Mouse (Mus musculus) limb, embryonic 10.5 days (tissue): Measurements from ENCODE around the gene Camk2g. TPM values are rescaled to one million over a fixed set of nuclear protein-coding genes. Genes with fewer than 3 reads are reported as not detected.

Experiments
- DNase-seq: peaks from one replicate; pipeline ENCODE4 v3.0.0-alpha.2; 2017; ENCODE audit warnings: low spot score
- H3K27ac ChIP-seq: fragments of 300-500 bp; sonication (generic); 2 replicates; pipeline ENCODE4 v1.5.1; 2016; ENCODE audit warnings: mild to moderate bottlenecking
- H3K27me3 ChIP-seq: fragments of 300-500 bp; sonication (generic); 2 replicates; pipeline ENCODE4 v1.6.1; 2016; ENCODE audit warnings: low read depth, mild to moderate bottlenecking; ENCODE audit not compliant: poor library complexity, severe bottlenecking
- H3K36me3 ChIP-seq: fragments of 300-500 bp; sonication (generic); 2 replicates; pipeline ENCODE4 v1.6.1; 2016; ENCODE audit warnings: mild to moderate bottlenecking, moderate library complexity
- H3K4me1 ChIP-seq: fragments of 300-500 bp; sonication (generic); 2 replicates; pipeline ENCODE4 v1.6.1; 2016
- H3K4me3 ChIP-seq: fragments of 300-500 bp; sonication (generic); 2 replicates; pipeline ENCODE4 v1.5.1; 2016; ENCODE audit warnings: mild to moderate bottlenecking, moderate library complexity
- H3K9me3 ChIP-seq: fragments of 300-500 bp; sonication (generic); replicated peaks from 2 replicates; pipeline ENCODE4 v1.6.1; 2016; ENCODE audit warnings: mild to moderate bottlenecking
- whole genome bisulfite sequencing: fragments of 180-500 bp; shearing (Covaris S2); methylation state at CpG from one replicate; pipeline ENCODE4 v1.1.7; 2016; 5-methylcytosine and 5-hydroxymethylcytosine counted together
- polyA plus RNA-seq: library from polyadenylated mRNA; unstranded; fragments of >200 nt; fragmentation: Nextera tagmentation; extraction: Ambion mirVana; gene quantifications from 2 replicates; pipeline ENCODE4 v1.2.1, GENCODE M21; 2016

Camk2g gene
- polyA plus RNA-seq, 1 experiment from 2014 or later, result 57.6 TPM

DNA sequence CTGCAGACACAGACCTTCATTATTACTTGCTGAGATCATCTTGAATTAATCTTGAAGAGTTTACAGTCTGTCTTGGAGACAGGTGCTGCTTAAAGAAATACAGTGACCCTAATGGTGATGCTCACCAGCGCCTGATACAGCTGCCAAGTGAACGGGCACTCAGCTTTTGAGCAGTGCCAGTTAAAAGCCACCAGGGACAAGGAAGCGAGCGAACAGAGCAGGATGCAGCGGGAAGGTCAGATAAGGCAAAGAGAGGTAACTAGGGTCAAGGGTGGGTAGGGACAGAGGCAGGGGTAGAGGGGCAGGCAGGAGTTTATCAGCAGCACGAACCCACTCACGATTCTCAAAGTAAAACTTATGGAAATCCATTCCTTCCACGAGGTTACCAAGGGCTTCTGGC is 55.4 kb downstream of the Camk2g start:
- no peak for DNase-seq
- Histone ChIP-seq H3K36me3 (peaks cover 78% of the 10 kb centered on the region), H3K4me3 (no peak overlapping the region), H3K9me3 (no peaks in the 10 kb centered on the region), H3K27me3 (no peaks in the 10 kb centered on the region), H3K4me1 (peaks cover 19% of the 10 kb centered on the region), H3K27ac (no peak overlapping the region)
- WGBS, result 89% methylated on average over 8 of the region's 8 CpGs

DNA sequence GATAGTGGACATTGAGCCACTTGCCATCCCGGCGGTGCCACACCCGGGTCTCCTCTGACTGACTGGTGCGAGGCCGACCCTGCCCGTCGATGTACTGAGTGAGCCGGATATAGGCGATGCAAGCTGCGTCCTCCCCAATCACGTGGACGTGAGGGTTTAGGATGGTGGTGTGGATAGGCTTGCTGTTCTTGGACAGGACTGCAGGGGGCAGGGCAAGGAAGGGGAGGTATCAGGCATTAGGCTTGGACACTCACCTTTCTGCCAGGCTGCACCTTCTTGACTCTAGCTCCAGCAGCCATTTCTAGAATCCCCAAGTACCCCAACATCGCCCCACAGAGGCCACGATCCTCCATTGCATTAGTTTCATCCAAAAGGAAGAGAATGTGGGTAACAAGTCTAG is 56.6 kb downstream of the Camk2g start:
- Histone ChIP-seq H3K9me3 (no peaks in the 10 kb centered on the region), H3K27ac (0 out of 2 replicates have a peak overlapping the region, but pooled peaks have one; percentile 5), H3K36me3 (peaks cover 76% of the 10 kb centered on the region), H3K4me3 (no peak overlapping the region), H3K4me1 (peaks cover 26% of the 10 kb centered on the region), H3K27me3 (no peaks in the 10 kb centered on the region)
- peak; percentile 54 for DNase-seq
- 48% methylated on average over 14 of the region's 14 CpGs for WGBS

DNA sequence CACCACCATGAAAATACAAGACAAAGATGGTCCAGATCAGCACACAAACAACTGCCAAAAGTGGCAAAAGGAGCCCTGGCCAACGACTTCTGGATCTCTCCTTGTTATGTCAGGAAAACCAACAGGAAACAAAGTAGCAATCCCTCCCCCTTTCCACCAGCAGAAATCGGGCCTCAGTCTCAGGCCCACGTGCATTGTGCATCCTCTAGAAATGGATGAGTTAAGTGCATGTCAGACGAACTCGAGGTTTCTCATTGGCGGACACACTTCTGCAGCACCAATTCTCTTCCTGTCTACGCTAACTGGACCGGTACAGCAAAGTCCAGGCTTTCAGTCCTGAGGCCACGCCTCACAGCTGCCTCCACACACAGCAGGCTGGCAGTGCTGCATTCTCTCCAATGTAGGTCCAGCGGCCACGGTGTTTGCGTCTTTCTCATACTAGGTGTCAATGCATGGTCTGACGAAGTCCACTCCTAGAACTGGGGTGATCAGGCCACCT is 57.9 kb downstream of the Camk2g start:
- Histone ChIP-seq H3K27me3 (no peaks in the 10 kb centered on the region), H3K4me1 (peaks cover 26% of the 10 kb centered on the region), H3K9me3 (no peaks in the 10 kb centered on the region), H3K36me3 (peaks cover 76% of the 10 kb centered on the region), H3K27ac (no peak overlapping the region), H3K4me3 (no peak overlapping the region)
- WGBS, result 90% methylated on average over 13 of the region's 13 CpGs
- DNase-seq, result no peak

DNA sequence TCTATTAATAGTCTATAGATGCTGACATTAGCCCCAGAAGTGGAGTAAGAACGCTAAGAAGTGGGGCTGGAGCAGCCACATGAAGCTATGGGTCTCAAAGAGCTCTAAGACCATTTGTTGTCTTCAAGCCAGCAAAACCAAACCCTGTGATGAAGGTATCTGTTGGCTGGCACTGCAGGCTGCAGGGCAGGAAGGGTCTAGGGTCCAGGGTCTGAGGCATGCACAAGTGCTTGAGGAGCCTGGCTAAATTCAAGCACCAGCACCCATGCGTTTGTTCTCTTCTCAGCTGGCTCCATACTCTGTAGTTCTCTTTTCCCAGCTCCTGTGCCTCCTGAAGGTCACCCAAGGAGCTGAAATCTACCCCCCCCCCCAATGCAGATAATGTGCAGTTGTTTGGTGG is 58.8 kb downstream of the Camk2g start:
- peak overlapping the region; percentile 94; the same call in 1 of the 2 replicates for H3K4me3 ChIP-seq

DNA sequence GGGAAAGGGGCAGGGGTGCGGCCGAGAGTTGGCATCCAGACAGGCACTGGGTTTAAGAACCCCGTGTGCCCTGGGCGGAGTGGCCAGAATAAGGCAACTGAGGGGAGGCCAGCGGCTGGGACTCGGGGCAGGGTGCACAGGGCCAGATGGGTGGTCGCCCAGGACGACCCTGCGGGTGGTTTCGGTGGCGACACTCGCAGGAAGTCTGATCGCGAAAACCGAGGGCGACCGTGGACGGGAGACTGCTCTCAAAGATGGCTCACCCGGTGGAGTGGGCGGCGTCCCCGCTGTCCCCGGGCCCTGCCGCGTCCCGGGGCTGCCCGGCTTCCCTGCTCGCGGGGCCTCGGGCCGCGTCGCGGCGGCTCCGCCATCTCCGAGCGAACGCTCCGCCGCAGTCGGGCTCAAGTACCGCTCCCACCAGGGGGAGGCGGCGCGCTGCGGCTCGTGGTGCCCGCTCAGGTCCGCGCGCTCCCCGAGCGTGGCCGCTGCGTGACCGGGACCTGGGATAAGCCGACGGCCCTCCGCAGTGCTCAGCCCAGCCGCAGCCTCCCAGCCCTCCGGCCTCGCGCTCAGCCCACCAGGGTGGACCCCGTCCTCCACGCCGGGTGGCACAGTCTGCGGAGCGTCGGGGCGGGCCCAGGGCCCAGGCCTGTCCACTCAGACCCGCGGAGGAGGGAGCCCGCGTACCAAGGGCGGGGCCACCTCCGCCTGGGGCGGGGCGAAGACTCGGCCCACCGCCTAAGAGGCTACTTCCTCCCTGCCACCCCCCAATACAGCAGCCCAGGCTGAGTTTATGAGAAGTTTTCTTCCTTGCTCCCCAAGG is 59.7 kb downstream of the Camk2g start, which contains the start of gene Ndst2:
Ndst2 (minus strand) TSS at position 611 of the 823 bp plus-strand sequence.
- H3K4me1 ChIP-seq, result peaks cover 26% of the 10 kb centered on the region
- no peaks in the 10 kb centered on the region for H3K27me3 ChIP-seq
- peaks cover 76% of the 10 kb centered on the region for H3K36me3 ChIP-seq
- H3K27ac ChIP-seq, result peak within 1 kb of the TSS; percentile 97
- H3K4me3 ChIP-seq, result peak within 1 kb of the TSS; percentile 94
- WGBS, result under 1% methylated on average over 80 of the region's 81 CpGs
- H3K9me3 ChIP-seq, result no peaks in the 10 kb centered on the region
- DNase-seq, result peak; percentile 91

More for the DNA sequence above, 58.8 kb downstream of the Camk2g start:
- no peak for DNase-seq
- Histone ChIP-seq H3K27ac (peak overlapping the region; percentile 97), H3K4me1 (peaks cover 26% of the 10 kb centered on the region), H3K27me3 (no peaks in the 10 kb centered on the region), H3K36me3 (peaks cover 76% of the 10 kb centered on the region), H3K9me3 (no peaks in the 10 kb centered on the region)
- 79% methylated on average over 2 of the region's 2 CpGs for WGBS

DNA sequence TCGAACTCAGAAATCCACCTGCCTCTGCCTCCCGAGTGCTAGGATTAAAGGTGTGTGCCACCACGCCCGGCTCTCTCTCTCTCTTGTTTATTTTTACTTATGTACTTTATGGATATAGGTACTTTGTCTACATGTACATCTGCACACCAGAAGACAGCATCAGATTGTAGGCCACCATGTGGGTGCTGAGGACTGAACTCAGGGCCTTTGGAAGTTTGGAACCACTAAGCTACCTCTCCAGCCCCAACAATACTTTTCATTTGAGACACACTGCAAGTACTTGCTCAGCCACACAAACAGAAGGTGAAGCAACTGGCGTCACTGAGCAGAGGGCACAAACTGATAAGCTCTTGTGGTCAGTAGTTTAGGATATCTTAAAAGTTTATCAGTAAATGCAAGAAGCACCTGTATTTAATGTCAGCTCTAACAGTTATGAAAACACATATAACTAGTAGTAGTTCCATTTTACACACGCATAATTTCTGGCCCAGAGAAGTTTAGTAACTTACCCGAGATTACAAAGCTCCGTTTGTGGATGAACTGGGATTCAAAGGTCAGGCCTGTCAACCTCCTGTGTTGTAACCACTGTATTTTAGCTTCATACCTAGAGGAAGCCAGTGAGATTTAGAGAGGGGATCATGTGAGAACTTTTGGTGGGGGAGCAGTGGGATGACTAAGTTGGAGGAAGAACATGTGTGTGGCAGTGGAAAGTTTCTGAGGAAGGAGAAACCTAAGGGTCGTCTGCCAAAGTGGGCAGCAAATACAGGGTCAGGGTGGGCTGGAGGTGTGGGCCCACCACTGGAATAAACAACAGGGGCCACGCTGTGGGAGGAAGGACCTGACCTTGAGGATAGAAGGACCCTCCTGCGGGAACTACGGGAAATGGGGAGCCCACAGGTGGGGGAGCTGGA is 60.6 kb downstream of the Camk2g start:
- Histone ChIP-seq H3K9me3 (no peaks in the 10 kb centered on the region), H3K27me3 (no peaks in the 10 kb centered on the region), H3K4me1 (peaks cover 26% of the 10 kb centered on the region), H3K4me3 (peak overlapping the region; percentile 94), H3K36me3 (peaks cover 76% of the 10 kb centered on the region), H3K27ac (peak overlapping the region; percentile 97)
- WGBS, result 53% methylated on average over 12 of the region's 12 CpGs
- no peak for DNase-seq

DNA sequence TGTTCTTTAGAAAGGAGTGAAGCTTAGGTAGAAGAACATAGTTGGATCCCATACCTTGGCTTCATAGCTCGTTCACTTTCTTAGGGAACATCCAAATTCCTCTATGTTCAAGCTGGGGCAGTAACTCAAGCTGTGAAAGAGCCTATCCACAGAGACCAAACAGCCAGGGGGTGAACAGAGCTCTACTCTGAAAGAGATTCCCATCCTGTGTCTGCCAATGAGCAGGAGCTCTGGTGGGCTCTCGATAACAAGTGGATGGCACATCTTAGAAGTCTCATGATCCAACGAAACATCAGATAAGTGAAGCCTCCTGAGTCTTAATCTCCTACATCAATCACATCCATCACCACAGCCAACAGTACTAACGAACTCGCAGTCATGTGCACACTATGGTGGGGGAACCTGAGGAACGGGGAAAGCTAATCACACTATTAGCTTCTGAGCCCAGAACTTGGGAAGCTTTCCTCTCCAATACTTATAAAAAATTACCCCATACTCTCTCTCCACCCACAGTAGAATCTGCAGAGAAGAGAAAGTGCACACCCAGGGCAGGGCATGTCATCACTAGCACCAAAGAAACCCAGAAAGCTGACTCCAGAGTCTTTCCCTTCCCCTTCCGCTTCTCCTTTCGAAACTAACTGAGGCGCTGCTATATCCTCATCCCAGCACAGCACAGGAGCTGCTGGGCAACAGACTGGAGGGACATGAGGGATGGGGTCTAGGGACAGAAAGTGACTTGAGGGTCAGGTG is 62.9 kb downstream of the Camk2g start:
- Histone ChIP-seq H3K36me3 (peaks cover 76% of the 10 kb centered on the region), H3K4me1 (peaks cover 21% of the 10 kb centered on the region), H3K27ac (no peak overlapping the region), H3K9me3 (no peaks in the 10 kb centered on the region), H3K27me3 (no peaks in the 10 kb centered on the region), H3K4me3 (no peak overlapping the region)
- WGBS, result 88% methylated on average over 9 of the region's 9 CpGs
- DNase-seq, result no peak

DNA sequence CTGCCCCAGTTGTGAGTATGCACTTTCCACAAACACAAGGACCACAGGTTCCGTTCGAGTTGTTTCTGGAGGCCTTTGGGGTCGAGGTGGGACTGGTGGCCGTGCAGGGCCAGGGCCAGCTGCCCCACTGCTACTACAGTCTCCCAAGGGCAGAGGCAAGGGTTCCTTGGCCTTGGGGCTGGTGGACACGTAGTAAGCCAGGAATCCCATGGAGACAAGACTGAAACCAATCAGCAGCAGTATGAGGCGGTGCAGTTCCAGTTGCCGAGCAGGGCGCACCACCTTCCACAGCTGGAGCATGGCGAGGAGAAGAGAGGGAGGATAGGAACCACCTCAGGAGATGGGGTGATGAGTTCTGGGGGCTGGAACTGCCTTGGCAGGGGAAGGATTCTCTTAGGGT is 64.0 kb downstream of the Camk2g start:
- H3K4me3 ChIP-seq, result no peak overlapping the region
- 92% methylated on average over 9 of the region's 9 CpGs for WGBS
- H3K9me3 ChIP-seq, result no peaks in the 10 kb centered on the region
- no peaks in the 10 kb centered on the region for H3K27me3 ChIP-seq
- peaks cover 77% of the 10 kb centered on the region for H3K36me3 ChIP-seq
- no peak overlapping the region for H3K27ac ChIP-seq
- no peak for DNase-seq
- H3K4me1 ChIP-seq, result peaks cover 20% of the 10 kb centered on the region

DNA sequence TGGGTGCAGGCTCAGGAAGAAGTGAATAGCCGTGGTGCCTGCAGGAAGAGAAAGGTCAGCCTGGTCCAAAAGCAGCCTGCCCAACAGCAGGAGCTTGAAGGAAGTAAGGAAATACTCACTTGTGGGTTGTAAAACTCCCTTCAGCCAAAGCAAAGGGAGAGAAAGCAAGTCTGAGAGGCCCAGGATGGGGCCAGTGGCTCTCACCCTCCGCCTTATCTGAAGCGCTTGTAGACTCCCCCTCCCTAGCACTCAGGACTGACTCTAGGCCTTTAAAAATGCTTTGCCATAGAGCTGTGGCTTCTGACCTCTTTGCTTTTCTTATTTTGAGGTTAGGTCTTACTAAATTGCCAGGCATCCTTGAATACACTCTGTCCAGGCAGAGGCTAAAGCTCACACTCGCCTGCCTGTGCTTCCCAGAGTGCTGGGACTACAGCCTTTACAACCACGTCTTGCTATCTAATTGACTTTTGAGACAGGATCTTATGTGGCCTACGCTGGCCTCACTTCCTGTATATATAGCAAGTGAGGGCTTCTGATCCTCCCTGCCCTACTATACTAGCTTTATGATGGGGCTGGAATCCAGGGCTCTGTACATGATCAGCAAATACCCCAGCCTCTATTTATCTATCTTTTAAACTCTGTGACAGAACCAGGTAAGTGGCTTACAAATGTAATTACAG is 68.1 kb downstream of the Camk2g start:
- no peak for DNase-seq
- WGBS, result 72% methylated on average over 6 of the region's 6 CpGs
- 0 out of 2 replicates have a peak, but pooled peaks cover 4% of the 10 kb centered on the region for H3K4me1 ChIP-seq
- H3K27me3 ChIP-seq, result no peaks in the 10 kb centered on the region
- no peak overlapping the region for H3K4me3 ChIP-seq
- peaks cover 98% of the 10 kb centered on the region for H3K36me3 ChIP-seq
- H3K9me3 ChIP-seq, result no peaks in the 10 kb centered on the region
- H3K27ac ChIP-seq, result no peak overlapping the region

DNA sequence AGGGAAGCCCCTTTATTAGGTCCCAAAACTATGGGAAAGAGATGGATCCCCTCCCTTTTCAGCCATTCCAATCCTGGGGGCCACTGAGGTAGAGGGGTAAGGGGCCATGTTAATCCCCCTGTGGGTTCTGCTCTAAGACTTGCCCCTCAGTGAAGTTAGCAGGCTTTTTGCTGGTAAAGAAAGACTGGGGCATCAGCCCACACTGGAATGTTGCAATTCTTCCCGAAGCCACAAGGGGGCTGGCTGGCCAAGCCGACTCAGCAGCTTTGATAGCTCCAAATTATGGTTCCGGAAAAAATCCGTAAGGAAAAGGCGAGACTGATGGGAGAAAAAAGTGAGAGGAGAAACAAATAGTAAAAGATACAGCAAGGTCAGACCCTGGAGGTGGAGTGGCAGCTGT is 69.8 kb downstream of the Camk2g start:
- 0 out of 2 replicates have a peak, but pooled peaks cover 4% of the 10 kb centered on the region for H3K4me1 ChIP-seq
- no peaks in the 10 kb centered on the region for H3K27me3 ChIP-seq
- H3K4me3 ChIP-seq, result no peak overlapping the region
- peak; percentile 76 for DNase-seq
- H3K9me3 ChIP-seq, result no peaks in the 10 kb centered on the region
- WGBS, result 39% methylated on average over 5 of the region's 5 CpGs
- peaks cover 98% of the 10 kb centered on the region for H3K36me3 ChIP-seq
- H3K27ac ChIP-seq, result no peak overlapping the region

DNA sequence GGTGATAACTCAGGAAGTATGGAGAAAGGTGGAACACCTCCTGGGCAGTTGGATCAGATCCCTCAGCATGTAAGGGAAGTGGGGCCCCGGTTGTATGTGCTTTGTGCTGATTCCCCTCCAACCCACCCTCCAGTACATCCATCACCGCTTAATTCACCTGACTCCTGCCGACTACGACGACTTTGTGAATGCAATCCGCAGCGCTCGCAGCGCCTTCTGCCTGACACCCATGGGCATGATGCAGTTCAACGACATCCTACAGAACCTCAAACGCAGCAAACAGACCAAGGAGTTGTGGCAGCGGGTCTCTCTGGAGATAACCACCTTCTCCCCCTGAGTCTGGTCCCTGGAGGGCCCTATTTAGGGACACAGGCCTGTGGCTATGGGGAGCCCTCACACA is 70.9 kb downstream of the Camk2g start:
- no peak overlapping the region for H3K27ac ChIP-seq
- 92% methylated on average over 12 of the region's 12 CpGs for WGBS

DNA sequence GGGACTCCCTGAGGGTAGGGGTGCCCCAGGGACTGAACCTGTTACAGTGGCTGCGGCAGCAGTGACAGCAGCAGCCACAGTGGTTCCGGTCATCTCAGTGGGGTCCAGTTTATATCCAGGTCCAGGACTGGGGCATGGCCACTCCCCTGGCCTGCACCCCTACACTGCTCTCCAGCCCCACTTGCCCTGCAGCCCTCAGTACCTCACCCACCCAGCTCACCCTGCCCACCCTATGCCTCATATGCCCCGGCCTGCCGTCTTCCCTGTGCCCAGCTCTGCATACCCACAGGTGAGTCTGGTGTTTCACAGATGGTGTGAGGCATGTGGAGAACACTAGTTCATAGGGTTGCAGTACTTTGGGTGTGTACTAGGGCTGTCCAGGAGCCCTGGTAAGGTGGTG is 72.5 kb downstream of the Camk2g start:
- Histone ChIP-seq H3K27me3 (no peaks in the 10 kb centered on the region), H3K9me3 (no peaks in the 10 kb centered on the region), H3K4me3 (no peak overlapping the region), H3K4me1 (0 out of 2 replicates have a peak, but pooled peaks cover 4% of the 10 kb centered on the region), H3K36me3 (peaks cover 98% of the 10 kb centered on the region), H3K27ac (no peak overlapping the region)
- WGBS, result 97% methylated on average over 4 of the region's 4 CpGs
- DNase-seq, result no peak

More for the DNA sequence above, 70.9 kb downstream of the Camk2g start:
- H3K4me1 ChIP-seq, result 0 out of 2 replicates have a peak, but pooled peaks cover 4% of the 10 kb centered on the region
- DNase-seq, result no peak
- peaks cover 98% of the 10 kb centered on the region for H3K36me3 ChIP-seq
- no peak overlapping the region for H3K4me3 ChIP-seq
- no peaks in the 10 kb centered on the region for H3K9me3 ChIP-seq
- no peaks in the 10 kb centered on the region for H3K27me3 ChIP-seq
